Mouse (Mus musculus) lung, embryonic 16.5 days (tissue): ENCODE results near the gene Gm26620. TPM values are rescaled to one million over a fixed set of nuclear protein-coding genes. Genes with fewer than 3 reads are reported as not detected.

Experiments
- ATAC-seq: fragments of 200-750 bp; cut with Nextera tagmentation; 2 replicates; pipeline ENCODE4 v1.8.0; 2017; ENCODE audit warnings: low read depth, mild to moderate bottlenecking, moderate library complexity
- H3K27ac ChIP-seq: fragments of 300-500 bp; sonication (generic); 2 replicates; pipeline ENCODE4 v1.5.1; 2014; ENCODE audit warnings: mild to moderate bottlenecking, control low read depth, low read length
- H3K27me3 ChIP-seq: fragments of 300-500 bp; sonication (generic); 2 replicates; pipeline ENCODE4 v1.6.1; 2014; ENCODE audit warnings: low read depth, low read length, mixed read lengths; ENCODE audit not compliant: control insufficient read depth, insufficient read depth
- H3K36me3 ChIP-seq: fragments of 300-500 bp; sonication (generic); 2 replicates; pipeline ENCODE4 v1.6.1; 2014; ENCODE audit warnings: low read length; ENCODE audit not compliant: control insufficient read depth, insufficient read depth
- H3K4me1 ChIP-seq: fragments of 300-500 bp; sonication (generic); replicated peaks from 2 replicates; pipeline ENCODE4 v1.6.1; 2014; ENCODE audit warnings: low read length, mixed read lengths; ENCODE audit not compliant: control insufficient read depth, insufficient read depth
- H3K4me2 ChIP-seq: fragments of 300-500 bp; sonication (generic); 2 replicates; pipeline ENCODE4 v1.6.1; 2014; ENCODE audit warnings: low read depth, low read length, control low read depth
- H3K4me3 ChIP-seq: fragments of 300-500 bp; sonication (generic); 2 replicates; pipeline ENCODE4 v1.5.1; 2014; ENCODE audit warnings: mild to moderate bottlenecking, low read length, control low read depth
- H3K9ac ChIP-seq: fragments of 300-500 bp; sonication (generic); 2 replicates; pipeline ENCODE4 v1.6.1; 2014; ENCODE audit warnings: low read length, control low read depth
- H3K9me3 ChIP-seq: fragments of 300-500 bp; sonication (generic); 2 replicates; pipeline ENCODE4 v1.6.1; 2016; ENCODE audit warnings: low read length; ENCODE audit not compliant: control insufficient read depth
- WGBS: fragments of 180-500 bp; shearing (Covaris S2); extraction: QIAGEN DNeasy Blood & Tissue Kit; methylation state at CpG from one replicate; pipeline ENCODE4 v1.1.7; 2014; 5-methylcytosine and 5-hydroxymethylcytosine counted together
- polyA plus RNA-seq: library from polyadenylated mRNA; unstranded; fragments of >200 nt; fragmentation: Nextera tagmentation; extraction: Ambion mirVana; gene quantifications from 2 replicates; pipeline ENCODE4 v1.2.1, GENCODE M21; 2015

Gm26620 gene
- polyA plus RNA-seq, 1 experiment from 2014 or later = 0.20 TPM

GRCm38 (mm10) chr1:170857369-170857768, 27.5 kb upstream of the Gm26620 start:
- Histone ChIP-seq H3K36me3 (0 out of 2 replicates have a peak, but pooled peaks cover 3% of the 10 kb centered on the region), H3K4me1 (peaks cover 5% of the 10 kb centered on the region; the same call in 1 of the 2 replicates), H3K27me3 (no peaks in the 10 kb centered on the region), H3K4me2 (no peak overlapping the region), H3K4me3 (no peak overlapping the region), H3K9me3 (no peaks in the 10 kb centered on the region), H3K27ac (no peak overlapping the region), H3K9ac (no peak overlapping the region)
- 84% methylated on average over 2 of the region's 2 CpGs for WGBS
- no peak for ATAC-seq

GRCm38 (mm10) chr1:170858872-170859271, 26.0 kb upstream of the Gm26620 start:
- 57% methylated on average over 2 of the region's 2 CpGs for WGBS
- Histone ChIP-seq H3K4me3 (no peak overlapping the region), H3K4me1 (peaks cover 5% of the 10 kb centered on the region; the same call in 1 of the 2 replicates), H3K27me3 (no peaks in the 10 kb centered on the region), H3K36me3 (no peaks in the 10 kb centered on the region), H3K9me3 (no peaks in the 10 kb centered on the region), H3K4me2 (no peak overlapping the region), H3K27ac (no peak overlapping the region), H3K9ac (no peak overlapping the region)
- ATAC-seq = no peak

GRCm38 (mm10) chr1:170861671-170862434, 23.0 kb upstream of the Gm26620 start:
- Histone ChIP-seq H3K9me3 (no peaks in the 10 kb centered on the region), H3K9ac (no peak overlapping the region), H3K27ac (no peak overlapping the region), H3K27me3 (no peaks in the 10 kb centered on the region), H3K36me3 (no peaks in the 10 kb centered on the region), H3K4me2 (no peak overlapping the region), H3K4me1 (peaks cover 5% of the 10 kb centered on the region; the same call in 1 of the 2 replicates), H3K4me3 (no peak overlapping the region)
- WGBS = 57% methylated on average over 13 of the region's 13 CpGs
- no peak for ATAC-seq

- Histone ChIP-seq H3K4me3 (no peak overlapping the region), H3K36me3 (no peaks in the 10 kb centered on the region), H3K9me3 (no peaks in the 10 kb centered on the region), H3K27me3 (no peaks in the 10 kb centered on the region), H3K4me2 (no peak overlapping the region), H3K27ac (no peak overlapping the region), H3K9ac (no peak overlapping the region), H3K4me1 (peaks cover 6% of the 10 kb centered on the region; the same call in 1 of the 2 replicates)
- ATAC-seq = no peak
- 42% methylated on average over 3 of the region's 3 CpGs for WGBS
Measured at GRCm38 (mm10) chr1:170862435-170862717, 22.5 kb upstream of the Gm26620 start.

- no peak overlapping the region for H3K27ac ChIP-seq
- no peak for ATAC-seq
- 50% methylated on average over 4 of the region's 4 CpGs for WGBS
Measured at GRCm38 (mm10) chr1:170863033-170863432, 21.8 kb upstream of the Gm26620 start.

GRCm38 (mm10) chr1:170864234-170864633, 20.6 kb upstream of the Gm26620 start:
- ATAC-seq = no peak
- no peak overlapping the region for H3K27ac ChIP-seq
- peaks cover 7% of the 10 kb centered on the region; the same call in 1 of the 2 replicates for H3K4me1 ChIP-seq

More at GRCm38 (mm10) chr1:170863033-170863432, 21.8 kb upstream of the Gm26620 start:
- peaks cover 6% of the 10 kb centered on the region; the same call in 1 of the 2 replicates for H3K4me1 ChIP-seq
- no peaks in the 10 kb centered on the region for H3K9me3 ChIP-seq
- no peaks in the 10 kb centered on the region for H3K27me3 ChIP-seq
- no peaks in the 10 kb centered on the region for H3K36me3 ChIP-seq
- H3K9ac ChIP-seq = no peak overlapping the region
- H3K4me3 ChIP-seq = no peak overlapping the region
- no peak overlapping the region for H3K4me2 ChIP-seq

GRCm38 (mm10) chr1:170864754-170865153, 20.1 kb upstream of the Gm26620 start:
- Histone ChIP-seq H3K9me3 (no peaks in the 10 kb centered on the region), H3K4me1 (peaks cover 10% of the 10 kb centered on the region; the same call in 1 of the 2 replicates), H3K36me3 (no peaks in the 10 kb centered on the region), H3K27me3 (no peaks in the 10 kb centered on the region), H3K4me2 (no peak overlapping the region), H3K9ac (no peak overlapping the region), H3K27ac (no peak overlapping the region), H3K4me3 (no peak overlapping the region)
- no peak for ATAC-seq
- WGBS = 64% methylated on average over 3 of the region's 3 CpGs

More at GRCm38 (mm10) chr1:170864234-170864633, 20.6 kb upstream of the Gm26620 start:
- H3K9me3 ChIP-seq = no peaks in the 10 kb centered on the region
- H3K4me2 ChIP-seq = no peak overlapping the region
- no peak overlapping the region for H3K9ac ChIP-seq
- H3K4me3 ChIP-seq = no peak overlapping the region
- H3K27me3 ChIP-seq = no peaks in the 10 kb centered on the region
- no peaks in the 10 kb centered on the region for H3K36me3 ChIP-seq

- Histone ChIP-seq H3K9me3 (no peaks in the 10 kb centered on the region), H3K4me1 (peaks cover 10% of the 10 kb centered on the region; the same call in 1 of the 2 replicates), H3K4me2 (no peak overlapping the region), H3K27ac (no peak overlapping the region), H3K4me3 (no peak overlapping the region), H3K36me3 (no peaks in the 10 kb centered on the region), H3K27me3 (no peaks in the 10 kb centered on the region), H3K9ac (no peak overlapping the region)
- ATAC-seq = no peak
- WGBS = 77% methylated on average over 5 of the region's 5 CpGs
Measured at GRCm38 (mm10) chr1:170865406-170865805, 19.5 kb upstream of the Gm26620 start.

- no peaks in the 10 kb centered on the region for H3K27me3 ChIP-seq
- peaks cover 8% of the 10 kb centered on the region; the same call in 1 of the 2 replicates for H3K4me1 ChIP-seq
- peak; percentile 50 for ATAC-seq
- H3K9me3 ChIP-seq = no peaks in the 10 kb centered on the region
- 2% methylated on average over 29 of the region's 30 CpGs for WGBS
- H3K27ac ChIP-seq = peak overlapping the region; percentile 74
- H3K9ac ChIP-seq = peak overlapping the region; percentile 90
- peak overlapping the region; percentile 92 for H3K4me3 ChIP-seq
- 0 out of 2 replicates have a peak, but pooled peaks cover 2% of the 10 kb centered on the region for H3K36me3 ChIP-seq
- H3K4me2 ChIP-seq = peak overlapping the region; percentile 80
Measured at GRCm38 (mm10) chr1:170866992-170867690, 17.7 kb upstream of the Gm26620 start.
